Mouse (Mus musculus): ENCODE data around the gene Camk2b.
A peak's percentile ranks its signal among the peaks of the same experiment; 100 is the strongest.
"Not testable (repeated sequence)": the region's sequence is repeated elsewhere in the genome, so short reads cannot be mapped to it uniquely, and the experiment has no call there.

The Camk2b gene

DNA sequence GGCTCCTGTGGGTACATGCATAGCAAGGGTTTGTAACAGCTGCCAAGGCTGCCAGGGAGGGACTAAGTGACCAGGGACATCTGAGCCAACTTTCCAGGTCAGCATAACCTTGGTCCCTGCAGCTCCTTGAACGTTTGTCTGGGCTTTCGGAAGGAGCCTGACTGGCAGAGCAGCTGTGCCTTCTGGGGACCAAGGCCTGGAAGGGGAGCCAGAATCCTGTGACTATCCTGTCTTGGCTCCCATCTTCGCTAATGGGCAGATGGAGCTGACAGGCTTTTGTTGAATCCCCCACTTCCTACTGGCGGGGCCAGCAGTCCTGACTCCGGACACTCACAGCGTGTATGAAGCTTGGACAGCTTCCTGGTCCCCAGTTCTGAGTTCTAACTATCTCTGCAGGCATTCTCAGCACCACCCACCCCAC, 51.1 kb downstream of the Camk2b start:
- DNase-seq (ENCODE audit: low read depth, low spot score) = peak; percentile 68

DNA sequence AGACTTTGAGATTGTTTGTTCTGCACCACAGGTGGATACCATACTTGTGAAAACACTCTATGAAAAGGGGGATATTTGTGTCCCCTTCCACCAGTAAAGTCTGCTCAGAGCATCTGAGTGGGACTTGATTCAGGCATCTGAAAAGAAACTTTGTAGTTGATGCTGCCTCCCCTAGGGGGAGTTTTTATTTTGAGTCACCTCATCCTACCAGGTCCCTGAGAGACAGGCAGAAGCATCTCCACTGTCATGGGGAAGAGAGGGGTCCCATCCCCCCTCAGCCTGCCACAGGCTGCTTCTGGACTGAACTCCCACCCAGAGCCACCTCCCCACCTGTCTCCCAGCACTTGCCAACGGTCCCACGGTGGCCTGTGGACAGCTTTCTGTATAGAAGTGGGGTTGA, 52.8 kb downstream of the Camk2b start:
- DNase-seq (ENCODE audit: low read depth, low spot score) = no peak

DNA sequence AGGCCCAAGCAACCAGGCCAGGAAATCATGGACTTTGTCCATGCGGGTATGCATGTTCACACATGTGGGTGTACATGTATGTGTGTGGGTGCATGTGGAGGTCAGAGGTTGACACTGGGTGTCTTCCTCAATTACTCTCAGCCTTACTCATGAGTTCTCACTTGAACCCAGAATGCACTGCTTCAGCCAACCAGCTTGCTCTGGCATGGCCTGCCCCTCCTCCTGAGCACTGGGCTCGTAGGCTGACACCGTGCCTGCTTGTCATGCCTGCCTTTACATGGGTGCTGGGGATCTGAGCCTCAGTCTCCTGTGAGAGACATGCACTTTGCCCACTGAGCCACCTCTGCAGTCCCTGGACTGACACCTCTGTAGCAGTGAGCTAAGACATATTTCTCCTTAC, 54.3 kb downstream of the Camk2b start:
- no peak for DNase-seq (ENCODE audit: low read depth, low spot score)

DNA sequence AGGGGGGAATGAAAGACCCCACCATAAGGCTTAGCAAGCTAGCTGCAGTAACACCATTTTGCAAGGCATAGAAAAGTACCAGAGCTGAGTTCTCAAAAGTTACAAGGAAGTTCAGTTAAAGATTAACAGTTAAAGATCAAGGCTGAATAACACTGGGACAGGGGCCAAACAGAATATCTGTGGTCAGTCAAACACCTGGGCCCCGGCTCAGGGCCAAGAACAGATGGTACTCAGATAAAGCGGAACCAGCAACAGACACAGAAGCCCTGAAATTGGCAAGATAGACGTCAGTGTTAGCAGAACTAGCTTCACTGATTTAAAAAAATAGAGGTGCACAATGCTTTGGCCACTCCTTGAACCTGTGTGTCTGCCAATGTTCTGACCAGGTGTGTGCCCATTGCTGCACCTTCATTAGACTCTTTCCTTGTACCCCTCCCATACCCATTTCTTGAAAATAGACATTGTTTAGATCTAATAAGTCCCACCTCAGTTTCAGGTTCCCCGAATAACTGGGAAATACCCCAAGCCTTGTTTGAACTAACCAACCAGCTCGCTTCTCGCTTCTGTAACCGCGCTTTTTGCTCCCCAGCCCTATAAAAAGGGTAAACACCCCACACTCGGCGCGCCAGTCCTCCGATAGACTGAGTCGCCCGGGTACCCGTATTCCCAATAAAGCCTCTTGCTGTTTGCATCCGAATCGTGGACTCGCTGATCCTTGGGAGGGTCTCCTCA, 55.2 kb downstream of the Camk2b start:
- not testable (repeated sequence) for DNase-seq (ENCODE audit: low read depth, low spot score)

DNA sequence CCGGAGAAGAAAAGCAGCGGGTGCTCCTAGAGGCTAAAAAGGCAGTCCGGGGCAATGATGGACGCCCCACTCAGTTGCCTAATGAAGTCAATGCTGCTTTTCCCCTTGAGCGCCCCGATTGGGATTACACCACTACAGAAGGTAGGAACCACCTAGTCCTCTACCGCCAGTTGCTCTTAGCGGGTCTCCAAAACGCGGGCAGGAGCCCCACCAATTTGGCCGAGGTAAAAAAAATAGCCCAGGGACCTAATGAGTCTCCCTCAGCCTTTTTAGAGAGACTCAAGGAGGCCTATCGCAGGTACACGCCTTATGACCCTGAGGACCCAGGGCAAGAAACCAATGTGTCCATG, 58.4 kb downstream of the Camk2b start:
- DNase-seq (ENCODE audit: low read depth, low spot score) = not testable (repeated sequence)

DNA sequence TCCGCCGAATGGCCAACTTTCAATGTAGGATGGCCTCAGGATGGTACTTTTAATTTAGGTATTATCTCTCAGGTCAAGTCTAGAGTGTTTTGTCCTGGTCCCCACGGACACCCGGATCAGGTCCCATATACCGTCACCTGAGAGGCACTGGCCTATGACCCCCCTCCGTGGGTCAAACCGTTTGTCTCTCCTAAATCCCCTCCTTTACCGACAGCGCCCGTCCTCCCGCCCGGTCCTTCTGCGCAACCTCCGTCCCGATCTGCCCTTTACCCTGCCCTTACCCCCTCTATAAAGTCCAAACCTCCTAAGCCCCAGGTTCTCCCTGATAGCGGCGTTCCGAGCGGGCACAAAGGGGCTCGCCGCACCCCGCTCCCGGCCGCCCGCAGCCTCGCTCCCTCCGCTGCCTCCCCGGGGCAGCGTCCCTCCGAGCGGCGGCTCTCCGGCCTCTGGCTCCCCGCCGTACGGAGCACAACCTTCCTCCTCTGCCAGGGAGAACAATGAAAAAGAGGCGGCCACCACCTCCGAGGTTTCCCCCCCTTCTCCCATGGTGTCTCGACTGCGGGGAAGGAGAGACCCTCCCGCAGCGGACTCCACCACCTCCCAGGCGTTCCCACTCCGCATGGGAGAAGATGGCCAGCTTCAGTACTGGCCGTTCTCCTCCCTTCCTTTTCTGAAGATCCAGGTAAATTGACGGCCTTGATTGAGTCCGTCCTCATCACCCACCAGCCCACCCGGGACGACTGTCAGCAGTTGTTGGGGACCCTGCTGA, 59.0 kb downstream of the Camk2b start:
- not testable (repeated sequence) for DNase-seq (ENCODE audit: low read depth, low spot score)

DNA sequence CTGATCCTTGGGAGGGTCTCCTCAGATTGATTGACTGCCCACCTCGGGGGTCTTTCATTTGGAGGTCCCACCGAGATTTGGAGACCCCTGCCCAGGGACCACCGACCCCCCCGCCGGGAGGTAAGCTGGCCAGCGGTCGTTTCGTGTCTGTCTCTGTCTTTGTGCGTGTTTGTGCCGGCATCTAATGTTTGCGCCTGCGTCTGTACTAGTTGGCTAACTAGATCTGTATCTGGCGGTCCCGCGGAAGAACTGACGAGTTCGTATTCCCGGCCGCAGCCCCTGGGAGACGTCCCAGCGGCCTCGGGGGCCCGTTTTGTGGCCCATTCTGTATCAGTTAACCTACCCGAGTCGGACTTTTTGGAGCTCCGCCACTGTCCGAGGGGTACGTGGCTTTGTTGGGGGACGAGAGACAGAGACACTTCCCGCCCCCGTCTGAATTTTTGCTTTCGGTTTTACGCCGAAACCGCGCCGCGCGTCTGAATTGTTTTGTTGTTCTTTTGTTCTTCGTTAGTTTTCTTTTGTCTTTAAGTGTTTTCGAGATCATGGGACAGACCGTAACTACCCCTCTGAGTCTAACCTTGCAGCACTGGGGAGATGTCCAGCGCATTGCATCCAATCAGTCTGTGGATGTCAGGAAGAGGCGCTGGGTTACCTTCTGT, 59.7 kb downstream of the Camk2b start:
- DNase-seq (ENCODE audit: low read depth, low spot score) = not testable (repeated sequence)

DNA sequence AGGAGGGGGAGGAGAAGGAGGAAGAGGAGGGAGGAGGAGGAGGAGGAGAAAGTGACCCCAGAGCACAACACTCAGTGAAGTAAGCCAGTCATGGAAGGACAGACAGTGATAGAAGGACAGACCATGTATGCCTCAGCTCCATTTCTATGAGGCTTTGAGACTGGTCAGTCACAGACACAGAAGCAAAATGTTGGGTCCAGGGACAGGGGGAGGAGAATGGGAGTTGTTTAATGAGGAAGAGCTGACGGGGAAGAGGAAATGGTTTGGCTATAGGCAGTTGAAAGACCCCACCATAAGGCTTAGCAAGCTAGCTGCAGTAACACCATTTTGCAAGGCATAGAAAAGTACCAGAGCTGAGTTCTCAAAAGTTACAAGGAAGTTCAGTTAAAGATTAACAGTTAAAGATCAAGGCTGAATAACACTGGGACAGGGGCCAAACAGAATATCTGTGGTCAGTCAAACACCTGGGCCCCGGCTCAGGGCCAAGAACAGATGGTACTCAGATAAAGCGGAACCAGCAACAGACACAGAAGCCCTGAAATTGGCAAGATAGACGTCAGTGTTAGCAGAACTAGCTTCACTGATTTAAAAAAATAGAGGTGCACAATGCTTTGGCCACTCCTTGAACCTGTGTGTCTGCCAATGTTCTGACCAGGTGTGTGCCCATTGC, 60.7 kb downstream of the Camk2b start:
- DNase-seq (ENCODE audit: low read depth, low spot score) = not testable (repeated sequence)

DNA sequence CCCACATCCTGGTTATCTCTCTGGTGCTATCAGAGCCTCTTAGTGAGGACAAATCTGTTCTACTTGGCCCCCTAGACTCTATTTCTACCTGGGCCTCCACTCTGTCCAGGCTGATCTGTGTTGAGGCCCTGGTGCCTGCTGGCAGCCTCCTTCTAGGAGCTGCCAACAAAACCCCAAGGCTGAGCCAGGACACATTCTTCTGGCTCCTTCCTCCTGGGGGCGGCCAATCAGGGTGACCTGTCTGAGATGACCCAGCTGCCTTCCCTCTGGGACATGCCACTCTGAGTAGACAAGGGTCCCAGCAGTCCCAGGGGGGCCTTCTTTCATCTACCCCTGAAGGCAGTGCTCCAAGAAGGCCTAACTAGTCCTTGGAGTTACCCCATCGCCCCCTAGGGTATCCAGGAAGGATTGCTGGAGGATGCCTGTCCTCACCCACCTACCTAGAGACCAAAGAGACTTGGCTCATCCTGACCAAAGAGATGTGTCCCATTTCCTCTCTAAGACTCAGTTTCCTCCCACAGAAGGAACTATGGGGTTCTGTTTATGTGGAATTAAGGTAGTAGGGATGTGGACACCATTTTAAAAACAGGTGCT, 63.0 kb downstream of the Camk2b start:
- peak; percentile 30 for DNase-seq (ENCODE audit: low read depth, low spot score)

DNA sequence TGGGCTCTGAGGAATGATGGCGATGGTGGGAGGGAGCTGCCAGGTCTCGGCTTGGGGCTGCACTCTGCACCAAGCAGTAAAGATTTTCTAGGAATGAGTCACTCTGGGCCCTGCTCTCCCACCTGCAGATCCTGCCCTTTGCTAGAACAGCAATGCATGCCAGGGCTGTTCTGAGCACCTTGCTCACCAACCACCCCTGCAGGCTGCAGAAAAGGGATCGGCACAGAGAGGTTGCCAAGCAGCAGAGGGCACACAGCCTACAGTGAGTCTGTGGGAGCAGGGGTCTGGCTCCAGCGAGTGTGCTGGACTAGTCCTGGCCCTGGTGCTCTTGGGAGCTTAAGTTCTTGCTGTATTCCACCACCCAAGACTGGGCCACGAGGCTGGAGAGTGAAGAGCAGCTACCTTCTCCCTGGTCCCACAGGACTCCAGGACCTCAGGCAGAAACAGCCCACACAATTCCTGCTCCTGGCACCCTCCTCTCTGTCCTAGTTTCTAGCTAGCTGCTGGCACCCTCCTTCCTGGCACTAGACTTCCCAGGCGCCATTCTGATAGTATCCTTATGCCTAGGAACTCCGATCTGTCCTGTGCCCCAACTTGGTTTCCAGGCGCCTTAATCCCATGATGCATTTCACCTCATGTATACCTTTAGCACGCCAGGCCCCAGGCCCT, 64.0 kb downstream of the Camk2b start:
- DNase-seq (ENCODE audit: low read depth, low spot score) = peak; percentile 35

DNA sequence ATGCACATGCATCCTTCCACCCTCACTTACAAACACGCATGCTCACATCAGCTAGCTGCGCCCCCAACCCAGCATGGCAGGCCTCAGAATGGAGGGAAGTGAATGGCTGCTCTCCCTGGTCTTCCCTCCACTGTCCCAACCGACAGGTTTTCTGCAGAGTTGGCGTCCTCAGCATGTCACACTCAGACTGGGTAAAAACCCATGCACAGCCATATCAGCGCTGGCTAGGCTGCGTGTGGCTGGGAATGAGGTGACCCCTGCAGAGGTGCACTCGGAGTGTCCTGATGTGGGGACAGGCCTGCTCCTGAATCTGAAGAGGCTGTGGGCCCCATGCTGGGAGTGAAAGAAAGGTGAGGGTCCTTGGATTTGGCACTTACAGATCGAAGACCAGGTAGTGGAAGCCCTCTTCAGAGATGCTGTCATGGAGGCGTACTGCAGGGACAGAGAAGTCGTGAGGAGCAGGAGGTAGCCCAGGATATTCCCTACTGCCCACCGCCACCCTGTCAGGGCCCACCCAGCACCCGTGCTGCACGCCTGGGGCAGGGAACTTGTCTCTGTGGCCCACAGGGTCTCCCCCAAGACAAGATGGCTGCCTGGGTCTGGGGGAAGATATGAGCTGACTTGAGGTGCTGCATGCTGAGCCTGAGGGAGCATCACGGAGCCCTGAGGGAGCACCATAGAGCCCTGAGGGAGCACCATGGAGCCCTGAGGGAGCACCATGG, 65.0 kb downstream of the Camk2b start:
- no peak for DNase-seq (ENCODE audit: low read depth, low spot score)

DNA sequence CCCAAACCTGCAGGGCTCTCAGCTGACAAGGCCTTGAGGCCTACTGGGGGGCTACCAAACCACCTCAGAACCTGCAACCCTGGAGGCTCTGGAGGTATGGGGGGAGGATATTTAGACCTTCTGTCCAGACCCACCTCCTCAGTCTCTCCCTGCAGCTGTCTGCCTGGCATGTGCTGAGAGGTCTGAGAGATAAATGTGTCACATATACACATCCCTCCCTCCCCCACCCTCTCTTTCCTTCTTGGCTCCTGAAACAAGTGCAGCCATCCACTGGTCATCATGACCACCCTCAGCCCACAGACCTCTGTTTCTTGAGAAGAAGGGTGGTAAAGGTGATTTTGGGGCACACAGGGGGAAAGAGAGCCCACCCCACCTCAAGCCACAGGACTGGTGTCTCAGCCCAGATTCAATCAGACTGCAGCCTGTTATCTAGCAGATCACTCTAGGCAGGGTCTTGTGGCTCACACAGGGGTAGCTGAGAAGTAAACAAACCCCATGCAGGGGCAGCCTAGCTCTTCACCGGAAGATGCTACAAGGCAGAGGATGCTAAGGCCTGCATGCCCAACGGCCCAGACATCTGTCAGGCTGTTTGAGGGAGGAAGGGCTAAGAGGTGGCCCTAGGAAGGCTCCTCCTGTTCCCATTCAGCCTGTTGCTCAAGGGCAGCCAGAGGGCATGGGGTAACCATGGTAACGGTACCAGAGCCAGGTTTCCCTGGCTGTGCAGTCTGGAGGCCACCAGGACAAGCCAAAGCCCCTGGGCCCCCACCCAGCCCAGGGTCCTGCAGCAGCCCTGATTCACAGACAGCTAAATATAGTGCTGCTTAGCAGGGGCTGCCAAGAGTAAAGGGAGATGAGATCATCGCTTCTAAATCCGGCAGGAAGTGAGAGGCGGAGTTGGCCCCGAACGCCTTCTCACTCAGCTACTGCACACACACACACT, 66.1 kb downstream of the Camk2b start:
- peak; percentile 94 for DNase-seq (ENCODE audit: low read depth, low spot score)

DNA sequence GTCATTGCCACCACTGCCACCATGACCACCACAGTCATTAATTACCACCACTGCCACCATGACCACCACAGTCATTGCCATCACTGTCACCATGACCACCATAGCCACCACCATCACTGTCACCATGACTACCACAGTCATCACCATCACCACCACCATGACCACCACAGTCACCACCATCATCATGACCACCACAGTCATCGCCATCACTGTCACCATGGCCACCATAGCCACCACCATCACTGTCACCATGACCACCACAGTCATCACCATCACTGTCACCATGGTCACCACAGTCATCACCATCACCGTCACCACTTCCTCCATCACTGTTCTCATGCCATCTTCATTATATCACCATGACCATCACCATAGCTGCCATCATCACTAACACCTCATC, 67.7 kb downstream of the Camk2b start:
- DNase-seq (ENCODE audit: low read depth, low spot score) = no peak

DNA sequence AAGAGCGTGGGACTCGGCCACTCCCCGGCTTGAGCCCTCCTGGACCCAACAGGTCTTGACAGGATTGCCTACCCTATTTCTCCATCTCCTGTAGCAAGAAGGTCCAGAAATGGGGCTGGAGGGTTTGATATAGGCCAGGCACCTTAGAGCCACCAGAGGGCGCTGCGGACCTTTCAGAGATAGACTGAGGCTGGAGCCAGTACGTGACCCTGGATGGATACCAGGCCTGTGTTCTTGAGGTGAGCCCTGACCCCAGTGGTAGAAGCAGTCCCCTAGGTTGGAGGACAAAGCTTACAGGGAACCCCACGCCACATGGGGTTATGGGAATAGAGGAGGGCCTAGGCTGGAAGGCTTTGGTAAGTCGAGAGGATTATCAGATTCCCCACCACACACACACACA, 70.2 kb downstream of the Camk2b start:
- peak; percentile 85 for DNase-seq (ENCODE audit: low read depth, low spot score)

DNA sequence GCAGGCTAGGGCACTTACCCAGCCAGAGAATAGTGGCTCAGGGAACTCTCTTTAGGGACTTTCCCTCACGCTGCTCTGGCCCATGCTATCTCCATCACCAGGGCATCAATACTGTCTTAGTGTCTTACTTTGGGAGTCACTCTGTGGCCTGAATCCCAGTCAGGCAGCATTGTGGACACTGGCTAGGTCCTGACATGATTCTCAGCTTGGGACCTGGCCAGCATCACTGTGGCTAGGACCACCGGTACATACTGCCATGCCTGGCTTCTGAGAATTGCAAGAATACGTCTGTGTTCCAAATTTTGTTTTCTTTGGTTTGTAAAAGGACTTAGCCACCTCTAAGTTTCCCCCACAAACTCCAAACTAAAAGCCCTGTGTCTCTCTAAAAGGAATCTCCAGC, 71.3 kb downstream of the Camk2b start:
- DNase-seq (ENCODE audit: low read depth, low spot score) = no peak

DNA sequence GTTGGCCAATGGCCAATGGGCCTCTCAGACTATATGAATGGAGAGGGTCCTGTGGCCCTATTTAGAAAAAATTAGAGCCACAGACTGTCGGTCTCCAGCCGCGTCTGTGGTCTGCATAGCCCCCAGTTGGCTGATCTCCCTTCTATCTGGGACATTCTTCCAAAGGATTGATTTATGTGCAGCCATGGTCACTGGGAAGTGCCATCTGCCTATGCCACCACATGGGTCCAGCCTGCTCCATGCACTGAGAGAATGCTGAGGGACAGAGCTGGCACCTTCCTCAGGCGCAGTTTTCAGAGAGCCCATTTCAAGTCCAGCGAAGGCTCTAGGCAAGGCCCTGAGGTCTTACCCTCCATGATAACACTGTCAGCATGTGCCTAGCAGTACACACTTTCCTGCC, 72.0 kb downstream of the Camk2b start:
- no peak for DNase-seq (ENCODE audit: low read depth, low spot score)

DNA sequence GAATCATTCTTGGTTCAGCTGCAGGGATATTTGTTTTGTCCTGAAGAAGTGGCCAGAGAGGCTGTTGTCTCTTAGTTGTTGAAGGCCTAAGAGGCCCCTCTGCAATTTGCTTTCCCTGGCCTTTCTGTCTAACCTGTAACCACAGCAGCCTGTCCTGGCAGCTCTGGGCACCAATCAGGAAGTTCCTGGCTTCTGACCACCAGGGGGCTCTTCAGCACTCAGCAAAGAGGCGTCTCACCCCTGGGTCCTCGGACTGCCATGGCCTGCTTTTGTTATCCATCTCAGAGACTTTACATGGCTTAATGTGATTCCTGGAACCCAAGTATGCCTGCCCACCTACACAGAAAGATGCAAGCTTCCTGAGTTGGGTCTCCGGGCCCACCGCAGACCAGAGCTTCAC, 75.3 kb downstream of the Camk2b start:
- DNase-seq (ENCODE audit: low read depth, low spot score) = no peak

DNA sequence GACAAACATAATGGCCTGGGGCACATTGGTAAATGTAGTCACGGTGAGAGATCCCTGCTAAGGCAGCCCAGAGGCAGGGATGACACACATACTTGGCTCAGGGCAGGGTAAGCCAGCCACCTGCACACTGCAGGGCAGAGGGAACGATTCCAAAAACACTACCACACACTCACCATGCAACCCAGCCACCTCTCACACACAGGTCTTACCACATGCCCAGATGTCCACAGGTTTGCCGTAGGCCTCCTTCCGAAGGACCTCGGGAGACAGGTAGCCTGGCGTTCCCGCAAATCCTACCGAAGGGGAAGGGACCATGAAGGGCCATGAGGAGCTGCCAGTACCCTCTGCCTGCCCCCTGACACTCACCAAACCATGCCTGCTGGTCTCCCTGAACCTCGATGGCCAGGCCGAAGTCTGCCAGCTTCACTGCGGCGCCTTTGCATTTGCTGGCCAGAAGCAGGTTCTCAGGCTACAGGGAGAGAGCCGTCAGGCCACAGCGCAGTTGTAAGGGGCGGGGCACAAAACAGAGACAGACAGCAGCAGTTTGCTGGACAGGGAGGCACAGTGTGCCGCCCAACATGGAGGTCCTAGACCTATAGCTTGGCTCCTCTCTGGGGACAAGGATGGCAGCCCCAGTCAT, 76.1 kb downstream of the Camk2b start:
- DNase-seq (ENCODE audit: low read depth, low spot score) = no peak

DNA sequence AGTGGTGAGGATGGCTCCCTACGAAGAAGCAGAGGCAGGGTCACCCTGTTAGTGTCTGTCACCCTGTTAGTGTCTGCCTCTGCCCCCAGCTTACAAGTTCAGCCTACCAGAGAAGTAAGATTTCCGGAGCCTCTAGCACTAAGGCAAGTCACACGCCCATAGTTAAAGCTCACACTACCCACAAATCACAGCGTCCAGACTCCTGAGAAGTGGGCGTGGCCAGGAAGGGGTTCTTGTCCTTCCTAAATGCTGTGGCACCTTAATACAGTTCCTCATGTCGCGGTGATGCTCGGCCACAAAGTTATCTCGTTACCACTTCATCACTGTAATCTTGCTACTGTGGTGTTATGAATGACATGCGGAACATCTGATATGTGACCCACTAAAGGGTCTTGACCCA, 78.0 kb downstream of the Camk2b start:
- DNase-seq (ENCODE audit: low read depth, low spot score) = no peak
